Mouse (Mus musculus) heart, embryonic 13.5 days (tissue): ENCODE data around the gene Ncln. TPM values are rescaled to one million over a fixed set of nuclear protein-coding genes. Genes with fewer than 3 reads are reported as not detected.
A peak's percentile ranks its signal among the peaks of the same experiment; 100 is the strongest.

ENCODE experiments used
- ATAC-seq: fragments of 200-750 bp; cut with Nextera tagmentation; 2 replicates; pipeline ENCODE4 v1.8.0; 2017; ENCODE audit warnings: moderate TSS enrichment; ENCODE audit not compliant: insufficient number of reproducible peaks, low FRiP score, low TSS enrichment; ENCODE audit errors: extremely low read depth
- H3K27ac ChIP-seq: fragments of 300-500 bp; sonication (generic); replicated peaks from 2 replicates; pipeline ENCODE4 v1.5.1; 2015; ENCODE audit warnings: moderate library complexity, mild to moderate bottlenecking, inconsistent platforms
- H3K27me3 ChIP-seq: fragments of 300-500 bp; sonication (generic); replicated peaks from 2 replicates; pipeline ENCODE4 v1.6.1; 2015; ENCODE audit warnings: mild to moderate bottlenecking, inconsistent platforms
- H3K36me3 ChIP-seq: fragments of 300-500 bp; sonication (generic); 2 replicates; pipeline ENCODE4 v1.6.1; 2015; ENCODE audit warnings: mild to moderate bottlenecking, inconsistent platforms
- H3K4me1 ChIP-seq: fragments of 300-500 bp; sonication (generic); 2 replicates; pipeline ENCODE4 v1.6.1; 2015; ENCODE audit warnings: inconsistent platforms
- H3K4me2 ChIP-seq: fragments of 300-500 bp; sonication (generic); 2 replicates; pipeline ENCODE4 v1.6.1; 2015; ENCODE audit warnings: inconsistent platforms, mild to moderate bottlenecking, moderate library complexity
- H3K4me3 ChIP-seq: fragments of 300-500 bp; sonication (generic); 2 replicates; pipeline ENCODE4 v1.5.1; 2015; ENCODE audit warnings: moderate library complexity, mild to moderate bottlenecking, inconsistent platforms
- H3K9ac ChIP-seq: fragments of 300-500 bp; sonication (generic); 2 replicates; pipeline ENCODE4 v1.6.1; 2015; ENCODE audit warnings: inconsistent platforms, mild to moderate bottlenecking, moderate library complexity
- H3K9me3 ChIP-seq: fragments of 300-500 bp; sonication (generic); 2 replicates; pipeline ENCODE4 v1.6.1; 2016; ENCODE audit warnings: inconsistent platforms
- WGBS: fragments of 180-500 bp; shearing (Covaris S2); methylation state at CpG from one replicate; pipeline ENCODE4 v1.1.7; 2015; ENCODE audit warnings: mixed read lengths; 5-methylcytosine and 5-hydroxymethylcytosine counted together
- polyA plus RNA-seq: library from polyadenylated mRNA; unstranded; fragments of >200 nt; fragmentation: Nextera tagmentation; extraction: Ambion mirVana; gene quantifications from 2 replicates; pipeline ENCODE4 v1.2.1, GENCODE M21; 2015

The Ncln gene
- polyA plus RNA-seq, 1 experiment from 2014 or later: 53.8 TPM

GRCm38 (mm10) chr10:81510246-81510810 is 14.1 kb upstream of the Ncln start:
- no peak overlapping the region for H3K4me3 ChIP-seq
- H3K4me2 ChIP-seq: no peak overlapping the region
- H3K9me3 ChIP-seq: 0 out of 2 replicates have a peak, but pooled peaks cover 7% of the 10 kb centered on the region
- H3K4me1 ChIP-seq: no peaks in the 10 kb centered on the region
- H3K27ac ChIP-seq: no peak overlapping the region
- no peaks in the 10 kb centered on the region for H3K36me3 ChIP-seq
- no peak overlapping the region for H3K9ac ChIP-seq
- WGBS: 67% methylated on average over 14 of the region's 14 CpGs
- peaks cover 14% of the 10 kb centered on the region for H3K27me3 ChIP-seq
- ATAC-seq: no peak

DNA sequence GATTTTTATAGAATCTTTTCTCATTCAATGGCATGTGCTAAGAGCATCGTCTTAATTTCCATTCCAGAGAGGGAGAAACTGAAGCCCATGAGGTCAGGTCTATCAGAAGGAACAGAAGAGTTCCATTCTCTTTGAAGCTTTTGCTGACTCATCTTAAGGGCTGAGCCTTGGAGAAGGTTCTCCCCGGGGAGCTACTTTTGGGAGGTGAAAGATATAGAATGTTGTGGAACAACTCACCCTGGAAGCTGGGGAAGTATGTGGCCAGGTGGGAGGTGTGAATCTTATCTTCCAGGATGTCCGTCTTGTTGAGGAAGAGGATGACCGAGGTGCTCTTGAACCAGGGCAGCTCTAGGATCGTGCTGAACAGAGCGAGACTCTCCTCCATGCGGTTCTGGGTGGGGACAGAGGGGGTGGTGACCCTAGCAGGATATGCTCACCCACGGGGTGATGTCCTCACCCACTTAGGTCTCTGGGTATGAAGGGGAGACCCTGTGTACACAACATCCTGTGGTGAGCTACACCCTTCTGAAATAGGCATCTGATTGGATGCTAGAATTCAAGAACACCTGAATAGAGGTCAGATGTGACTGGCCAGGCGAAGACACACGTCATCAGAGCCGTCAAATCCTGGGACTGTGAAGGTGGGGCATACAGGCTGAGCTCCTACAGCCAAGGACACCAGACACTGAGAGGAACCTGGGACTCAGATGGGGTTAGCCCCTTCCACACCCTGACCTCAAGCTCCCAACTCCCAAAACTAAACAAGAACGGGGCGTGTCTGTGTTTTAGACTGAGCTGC is 11.7 kb upstream of the Ncln start:
- no peak overlapping the region for H3K27ac ChIP-seq
- no peak overlapping the region for H3K4me3 ChIP-seq
- no peak overlapping the region for H3K9ac ChIP-seq
- ATAC-seq: no peak
- peaks cover 26% of the 10 kb centered on the region for H3K27me3 ChIP-seq
- 57% methylated on average over 13 of the region's 13 CpGs for WGBS
- H3K36me3 ChIP-seq: no peaks in the 10 kb centered on the region
- peaks cover 1% of the 10 kb centered on the region; the same call in 1 of the 2 replicates for H3K4me1 ChIP-seq
- H3K4me2 ChIP-seq: no peak overlapping the region
- no peaks in the 10 kb centered on the region for H3K9me3 ChIP-seq

- Histone ChIP-seq H3K9ac (no peak overlapping the region), H3K9me3 (no peaks in the 10 kb centered on the region), H3K27ac (no peak overlapping the region), H3K4me3 (no peak overlapping the region), H3K4me1 (peaks cover 3% of the 10 kb centered on the region; the same call in 1 of the 2 replicates), H3K27me3 (peaks cover 24% of the 10 kb centered on the region), H3K4me2 (no peak overlapping the region), H3K36me3 (no peaks in the 10 kb centered on the region)
- 28% methylated on average over 6 of the region's 6 CpGs for WGBS
- no peak for ATAC-seq
Observed at GRCm38 (mm10) chr10:81507095-81507494, 10.9 kb upstream of the Ncln start.

GRCm38 (mm10) chr10:81505016-81505664 is 8.9 kb upstream of the Ncln start:
- Histone ChIP-seq H3K4me2 (no peak overlapping the region), H3K36me3 (no peaks in the 10 kb centered on the region), H3K9me3 (no peaks in the 10 kb centered on the region), H3K9ac (no peak overlapping the region), H3K4me1 (peaks cover 3% of the 10 kb centered on the region; the same call in 1 of the 2 replicates), H3K27ac (no peak overlapping the region), H3K4me3 (no peak overlapping the region), H3K27me3 (peaks cover 13% of the 10 kb centered on the region)
- 74% methylated on average over 15 of the region's 15 CpGs for WGBS
- ATAC-seq: no peak

DNA sequence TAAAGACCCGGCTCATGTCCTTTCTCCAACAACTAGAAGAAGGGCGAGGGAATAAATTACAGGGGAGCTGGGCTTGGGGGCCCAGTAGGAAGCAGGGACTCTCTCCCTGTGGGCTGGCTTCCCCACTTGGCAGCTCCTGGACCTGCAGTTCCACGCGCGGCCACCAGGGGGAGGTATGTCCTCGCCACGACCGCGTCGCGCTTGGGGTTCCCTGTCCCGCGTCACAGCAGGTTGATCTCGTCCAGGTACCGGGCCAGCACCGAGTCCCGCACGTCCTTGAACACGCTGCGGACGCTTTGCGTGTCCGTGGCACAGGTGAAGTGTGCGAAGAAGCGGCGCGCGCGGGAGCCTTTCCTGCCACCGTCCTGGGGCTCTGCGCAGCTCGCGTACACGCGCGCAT is 6.5 kb upstream of the Ncln start:
- peak overlapping the region; percentile 77 for H3K9ac ChIP-seq
- 9% methylated on average over 36 of the region's 36 CpGs for WGBS

GRCm38 (mm10) chr10:81501863-81502262 is 5.7 kb upstream of the Ncln start:
- no peaks in the 10 kb centered on the region for H3K36me3 ChIP-seq
- no peak overlapping the region for H3K27ac ChIP-seq
- 72% methylated on average over 5 of the region's 5 CpGs for WGBS
- no peak for ATAC-seq
- H3K4me1 ChIP-seq: peaks cover 10% of the 10 kb centered on the region; the same call in 1 of the 2 replicates
- H3K4me3 ChIP-seq: no peak overlapping the region
- peaks cover 13% of the 10 kb centered on the region for H3K27me3 ChIP-seq
- no peaks in the 10 kb centered on the region for H3K9me3 ChIP-seq
- no peak overlapping the region for H3K9ac ChIP-seq
- H3K4me2 ChIP-seq: no peak overlapping the region

More for the DNA sequence above, 6.5 kb upstream of the Ncln start:
- H3K27me3 ChIP-seq: peaks cover 13% of the 10 kb centered on the region
- peak overlapping the region; percentile 77 for H3K4me2 ChIP-seq
- H3K4me3 ChIP-seq: peak overlapping the region; percentile 50
- H3K9me3 ChIP-seq: no peaks in the 10 kb centered on the region
- H3K27ac ChIP-seq: no peak overlapping the region
- H3K4me1 ChIP-seq: peaks cover 5% of the 10 kb centered on the region; the same call in 1 of the 2 replicates
- no peaks in the 10 kb centered on the region for H3K36me3 ChIP-seq
- no peak for ATAC-seq

- Histone ChIP-seq H3K4me1 (peaks cover 18% of the 10 kb centered on the region), H3K4me3 (no peak within 1 kb of the TSS), H3K27ac (no peak within 1 kb of the TSS), H3K36me3 (no peaks in the 10 kb centered on the region), H3K4me2 (no peak within 1 kb of the TSS), H3K9ac (0 out of 2 replicates have a peak within 1 kb of the TSS, but pooled peaks have one; percentile 28), H3K9me3 (no peaks in the 10 kb centered on the region), H3K27me3 (peaks cover 13% of the 10 kb centered on the region)
- WGBS: 67% methylated on average over 3 of the region's 3 CpGs
- ATAC-seq: no peak
Observed at GRCm38 (mm10) chr10:81500032-81500431, 3.8 kb upstream of the Ncln start, which contains the start of gene S1pr4. S1pr4 (minus strand) TSS chr10:81500132.

DNA sequence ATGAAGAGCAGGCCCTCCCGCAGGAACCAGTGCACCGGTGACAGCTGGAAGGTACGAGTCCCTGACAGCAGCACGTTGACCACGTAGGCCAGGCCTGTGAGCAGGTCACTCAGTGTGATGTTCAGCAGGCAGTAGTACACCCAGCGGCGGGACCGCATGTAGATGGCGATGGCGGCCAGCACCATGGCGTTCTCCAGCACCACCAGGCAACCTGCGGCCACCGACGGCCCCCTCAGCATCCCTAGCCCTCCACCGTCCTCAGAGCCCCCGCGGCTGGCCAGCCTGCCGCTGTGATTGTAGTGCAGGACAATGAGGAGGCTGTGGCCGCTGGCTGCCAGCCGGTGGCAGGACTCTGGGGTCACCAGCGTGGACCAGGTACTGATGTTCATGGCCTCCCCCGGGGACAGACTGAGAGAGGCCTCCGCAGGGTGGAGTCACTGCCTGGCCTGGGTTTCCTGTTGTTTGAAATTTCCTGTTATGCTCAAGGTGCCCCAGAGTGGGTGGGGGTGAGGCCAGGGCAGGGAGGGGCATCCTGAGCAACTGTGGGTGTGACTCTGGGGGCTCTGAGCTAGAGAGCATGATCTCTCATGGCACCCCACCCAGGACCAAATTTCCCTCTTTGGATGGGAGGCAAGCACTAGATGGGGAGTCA is 3.2 kb upstream of the Ncln start:
- H3K4me3 ChIP-seq: no peak overlapping the region
- H3K4me2 ChIP-seq: no peak overlapping the region
- H3K9ac ChIP-seq: 0 out of 2 replicates have a peak overlapping the region, but pooled peaks have one; percentile 28
- H3K4me1 ChIP-seq: peaks cover 25% of the 10 kb centered on the region
- WGBS: 67% methylated on average over 23 of the region's 23 CpGs
- H3K9me3 ChIP-seq: no peaks in the 10 kb centered on the region
- H3K36me3 ChIP-seq: no peaks in the 10 kb centered on the region
- ATAC-seq: no peak
- H3K27me3 ChIP-seq: peaks cover 13% of the 10 kb centered on the region
- H3K27ac ChIP-seq: no peak overlapping the region

DNA sequence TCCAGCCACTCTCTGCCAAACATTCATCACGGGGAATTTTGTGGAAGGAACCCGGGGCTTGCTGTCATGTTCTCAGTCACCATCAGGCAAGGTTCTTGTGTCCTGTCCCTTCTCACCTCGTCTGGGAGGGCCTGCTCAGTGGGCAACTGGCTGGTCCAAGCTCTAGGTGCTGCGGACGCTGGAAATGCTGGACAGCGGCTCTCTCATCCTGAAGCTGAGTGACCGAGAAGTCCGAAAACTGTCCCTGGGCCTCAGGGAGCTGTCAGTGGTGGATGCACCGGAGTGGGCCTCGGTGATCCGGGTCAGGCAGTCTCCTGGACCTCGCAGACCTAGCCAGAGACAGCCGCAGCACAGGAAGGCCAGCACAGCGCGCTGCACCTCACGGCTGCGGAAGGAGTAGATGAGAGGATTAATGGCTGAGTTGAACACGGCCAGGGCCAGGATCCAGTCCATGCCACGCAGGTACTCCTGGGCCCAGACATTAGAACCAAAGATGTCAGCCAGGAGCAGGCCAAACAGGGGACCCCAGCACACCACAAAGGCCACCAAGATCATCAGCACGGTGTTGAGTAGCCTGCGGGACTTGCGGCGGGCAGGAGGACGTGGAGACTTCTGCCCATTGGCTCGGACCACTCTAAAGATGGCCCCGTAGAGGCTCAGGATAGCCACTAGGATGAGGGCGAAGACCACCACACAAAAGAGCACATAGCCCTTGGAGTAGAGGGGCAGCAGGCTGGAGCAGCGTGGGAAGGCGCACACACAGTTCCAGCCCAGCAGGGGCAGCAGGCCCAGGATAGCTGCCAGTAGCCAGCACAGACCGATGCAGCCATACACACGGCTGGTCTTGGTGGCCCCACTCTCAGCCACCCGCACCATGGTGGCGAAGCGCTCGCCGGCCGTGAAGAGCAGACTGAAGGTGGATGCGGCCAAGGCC is 2.4 kb upstream of the Ncln start:
- Histone ChIP-seq H3K9ac (0 out of 2 replicates have a peak overlapping the region, but pooled peaks have one; percentile 21), H3K27me3 (peaks cover 8% of the 10 kb centered on the region), H3K4me1 (peaks cover 30% of the 10 kb centered on the region), H3K36me3 (0 out of 2 replicates have a peak, but pooled peaks cover 4% of the 10 kb centered on the region), H3K4me3 (no peak overlapping the region), H3K27ac (no peak overlapping the region), H3K4me2 (no peak overlapping the region), H3K9me3 (no peaks in the 10 kb centered on the region)
- no peak for ATAC-seq
- WGBS: 77% methylated on average over 38 of the region's 38 CpGs
